Mouse (Mus musculus): Measurements from ENCODE around the gene Dusp10.

DNA sequence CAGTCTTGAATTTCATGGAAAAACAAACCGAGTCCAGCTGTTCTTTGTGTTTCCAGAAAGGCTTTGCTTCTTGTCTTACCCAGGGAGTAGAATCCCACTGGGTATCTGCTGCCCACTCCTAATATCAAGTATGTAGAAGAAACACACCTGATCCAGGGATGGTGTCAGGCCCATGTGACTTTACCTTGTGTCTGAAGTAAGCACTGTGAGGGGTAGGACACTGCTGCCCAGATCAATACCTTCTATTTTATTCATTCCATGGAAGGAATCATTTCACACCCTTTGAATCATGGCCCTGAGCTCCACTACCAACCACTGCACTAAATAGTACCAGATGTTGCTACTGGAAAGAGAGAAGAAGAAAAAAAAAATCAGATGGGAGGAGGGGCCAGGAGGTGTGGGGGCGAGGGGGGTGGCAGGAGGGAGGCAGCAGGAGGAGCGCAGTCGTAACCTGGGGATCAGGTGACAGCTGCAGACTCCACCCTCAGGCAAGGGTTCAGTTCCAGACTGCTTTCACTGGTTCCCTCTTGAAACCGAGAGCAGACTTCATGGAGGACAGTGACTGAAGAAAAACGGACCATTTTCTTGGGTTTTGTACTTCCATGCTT lies 33.1 kb downstream of the Dusp10 start:
- TF ChIP-seq CTCF (conservative IDR thresholded peaks at IDR 0.05; ENCODE audit: low read length), result no peak
- no peak for TF ChIP-seq NANOG (IDR thresholded peaks at IDR 0.05; ENCODE audit: borderline replicate concordance, low read length)
- TF ChIP-seq POU5F1 (IDR thresholded peaks at IDR 0.05; ENCODE audit: borderline replicate concordance, low read length), result no peak
